Mouse (Mus musculus): ENCODE results near the gene Pik3ap1. TPM values are rescaled to one million over a fixed set of nuclear protein-coding genes. Genes with fewer than 3 reads are reported as not detected.

The Pik3ap1 gene
- polyA plus RNA-seq, 1 experiment: 3.5 TPM

DNA sequence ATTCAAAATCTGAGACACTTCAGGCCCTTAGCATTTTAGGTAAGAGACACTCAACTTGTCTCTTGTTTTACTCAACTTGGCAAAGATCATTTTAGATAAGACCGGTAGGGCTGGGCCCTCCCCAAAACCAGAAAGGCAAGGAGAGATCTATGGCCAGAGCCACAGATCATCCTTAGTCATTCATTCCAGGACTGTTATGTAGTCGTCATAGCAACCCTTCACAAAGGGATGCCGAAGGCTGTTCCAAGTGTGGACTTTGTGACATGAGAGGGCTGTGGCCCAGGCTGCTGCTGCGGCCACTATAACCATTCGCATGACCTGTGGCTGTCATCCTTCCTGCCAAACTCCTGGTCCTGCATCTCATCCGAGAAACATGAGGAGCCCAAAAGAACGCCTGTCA lies 54.5 kb downstream of the Pik3ap1 start:
- H3K36me3 ChIP-seq (ENCODE audit: control insufficient read depth, insufficient read depth, low read length): peaks cover 4% of the 10 kb centered on the region; the same call in 1 of the 2 replicates
- peak overlapping the region; percentile 5 for H3K4me3 ChIP-seq (ENCODE audit: low read depth, low read length)
- H3K4me1 ChIP-seq (ENCODE audit: control insufficient read depth, insufficient read depth, insufficient read length, low read length): peaks cover 5% of the 10 kb centered on the region
- H3K27me3 ChIP-seq (ENCODE audit: control insufficient read depth, insufficient read depth, low read length): no peaks in the 10 kb centered on the region
- no peak overlapping the region for H3K27ac ChIP-seq (ENCODE audit: insufficient read depth, low read depth, low read length)
- no peak for TF ChIP-seq POLR2A (IDR thresholded peaks at IDR 0.05; ENCODE audit: low read depth, low read length)
- TF ChIP-seq CTCF (IDR thresholded peaks at IDR 0.05; ENCODE audit: extremely low read depth, insufficient read length, insufficient replicate concordance, low read depth, low read length): no peak
- WGBS: 70% methylated on average over 7 of the region's 7 CpGs

DNA sequence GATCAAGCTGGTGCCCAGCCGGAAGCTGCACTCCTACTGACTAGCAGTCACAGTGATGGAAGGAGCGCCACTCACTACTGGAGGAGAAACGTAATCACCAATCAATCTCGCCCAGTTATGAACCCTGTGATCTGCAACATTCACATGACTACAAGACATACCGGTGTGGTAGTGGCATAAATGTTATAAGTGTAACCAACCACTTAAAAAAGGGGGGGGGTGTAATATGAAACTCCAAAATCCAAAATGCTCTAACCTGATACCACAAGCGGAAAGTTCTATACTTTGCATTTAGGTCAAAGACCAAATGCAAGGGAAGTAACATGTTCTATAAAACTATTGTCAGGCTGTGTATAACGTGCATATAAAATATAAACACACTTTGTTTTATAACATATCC lies 54.9 kb downstream of the Pik3ap1 start:
- WGBS: 96% methylated on average over 7 of the region's 7 CpGs
- H3K4me1 ChIP-seq (ENCODE audit: control insufficient read depth, insufficient read depth, insufficient read length, low read length): peaks cover 5% of the 10 kb centered on the region
- no peaks in the 10 kb centered on the region for H3K27me3 ChIP-seq (ENCODE audit: control insufficient read depth, insufficient read depth, low read length)
- H3K4me3 ChIP-seq (ENCODE audit: low read depth, low read length): no peak overlapping the region
- H3K27ac ChIP-seq (ENCODE audit: insufficient read depth, low read depth, low read length): no peak overlapping the region
- TF ChIP-seq CTCF (IDR thresholded peaks at IDR 0.05; ENCODE audit: extremely low read depth, insufficient read length, insufficient replicate concordance, low read depth, low read length) (no peak), POLR2A (IDR thresholded peaks at IDR 0.05; ENCODE audit: low read depth, low read length) (no peak)
- H3K36me3 ChIP-seq (ENCODE audit: control insufficient read depth, insufficient read depth, low read length): peaks cover 4% of the 10 kb centered on the region; the same call in 1 of the 2 replicates

GRCm38 (mm10) chr19:41328743-41329142 lies 56.2 kb downstream of the Pik3ap1 start:
- TF ChIP-seq POLR2A (IDR thresholded peaks at IDR 0.05; ENCODE audit: low read depth, low read length) (no peak), CTCF (IDR thresholded peaks at IDR 0.05; ENCODE audit: extremely low read depth, insufficient read length, insufficient replicate concordance, low read depth, low read length) (no peak)
- no peaks in the 10 kb centered on the region for H3K27me3 ChIP-seq (ENCODE audit: control insufficient read depth, insufficient read depth, low read length)

GRCm38 (mm10) chr19:41323813-41324212 lies 61.1 kb downstream of the Pik3ap1 start:
- Histone ChIP-seq H3K4me1 (ENCODE audit: control insufficient read depth, insufficient read depth, insufficient read length, low read length) (0 out of 2 replicates have a peak, but pooled peaks cover 2% of the 10 kb centered on the region), H3K36me3 (ENCODE audit: control insufficient read depth, insufficient read depth, low read length) (peaks cover 4% of the 10 kb centered on the region; the same call in 1 of the 2 replicates), H3K27ac (ENCODE audit: insufficient read depth, low read depth, low read length) (no peak overlapping the region), H3K4me3 (ENCODE audit: low read depth, low read length) (no peak overlapping the region), H3K27me3 (ENCODE audit: control insufficient read depth, insufficient read depth, low read length) (no peaks in the 10 kb centered on the region)
- TF ChIP-seq POLR2A (IDR thresholded peaks at IDR 0.05; ENCODE audit: low read depth, low read length) (no peak), CTCF (IDR thresholded peaks at IDR 0.05; ENCODE audit: extremely low read depth, insufficient read length, insufficient replicate concordance, low read depth, low read length) (no peak)

More at GRCm38 (mm10) chr19:41328743-41329142, 56.2 kb downstream of the Pik3ap1 start:
- no peak overlapping the region for H3K4me3 ChIP-seq (ENCODE audit: low read depth, low read length)
- H3K27ac ChIP-seq (ENCODE audit: insufficient read depth, low read depth, low read length): no peak overlapping the region; the same call in 1 of the 2 replicates
- 78% methylated on average over 9 of the region's 9 CpGs for WGBS
- H3K4me1 ChIP-seq (ENCODE audit: control insufficient read depth, insufficient read depth, insufficient read length, low read length): peaks cover 5% of the 10 kb centered on the region
- H3K36me3 ChIP-seq (ENCODE audit: control insufficient read depth, insufficient read depth, low read length): peaks cover 4% of the 10 kb centered on the region; the same call in 1 of the 2 replicates

DNA sequence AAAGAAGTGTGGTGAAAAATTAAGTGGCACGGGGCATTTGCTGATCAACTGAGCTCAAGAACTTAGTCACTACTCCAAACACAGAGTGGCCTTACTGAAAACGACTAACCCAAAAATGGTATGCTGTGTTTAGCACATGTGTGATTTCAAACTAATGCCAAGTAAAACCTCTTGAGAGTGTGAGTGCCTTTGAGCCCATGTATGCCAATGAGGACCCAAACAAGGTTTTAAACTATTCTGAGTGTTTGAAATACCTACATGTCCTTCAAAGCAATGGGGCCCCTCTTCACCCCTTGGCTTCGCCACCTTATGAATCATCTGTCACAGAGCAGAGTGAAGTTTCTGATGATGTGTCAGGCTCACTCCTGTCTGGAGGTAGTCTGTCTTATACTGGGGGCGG lies 61.8 kb downstream of the Pik3ap1 start:
- WGBS: 86% methylated on average over 4 of the region's 4 CpGs
- H3K4me1 ChIP-seq (ENCODE audit: control insufficient read depth, insufficient read depth, insufficient read length, low read length): 0 out of 2 replicates have a peak, but pooled peaks cover 2% of the 10 kb centered on the region
- H3K36me3 ChIP-seq (ENCODE audit: control insufficient read depth, insufficient read depth, low read length): peaks cover 4% of the 10 kb centered on the region; the same call in 1 of the 2 replicates
- H3K4me3 ChIP-seq (ENCODE audit: low read depth, low read length): no peak overlapping the region
- no peaks in the 10 kb centered on the region for H3K27me3 ChIP-seq (ENCODE audit: control insufficient read depth, insufficient read depth, low read length)
- no peak for TF ChIP-seq POLR2A (IDR thresholded peaks at IDR 0.05; ENCODE audit: low read depth, low read length)
- no peak for TF ChIP-seq CTCF (IDR thresholded peaks at IDR 0.05; ENCODE audit: extremely low read depth, insufficient read length, insufficient replicate concordance, low read depth, low read length)
- H3K27ac ChIP-seq (ENCODE audit: insufficient read depth, low read depth, low read length): no peak overlapping the region

DNA sequence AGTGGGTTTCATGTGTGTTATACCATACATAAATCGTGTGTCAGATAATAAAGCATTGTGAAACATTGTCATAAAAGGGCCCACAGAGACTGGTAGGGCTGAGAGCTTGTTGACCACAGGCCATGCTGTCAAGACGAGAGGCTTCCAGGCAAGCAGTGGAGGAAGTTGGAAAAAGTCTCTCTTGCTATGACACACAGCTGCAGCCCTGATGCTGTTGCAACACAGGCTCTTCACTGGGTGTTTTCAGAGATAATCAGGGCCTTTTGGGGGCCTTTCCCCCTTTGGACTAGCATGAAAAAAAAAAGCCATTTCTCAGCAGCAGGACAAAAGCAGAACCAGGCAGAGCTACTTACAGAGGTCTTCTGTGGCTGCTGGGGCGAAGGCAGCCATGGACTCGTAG lies 63.8 kb downstream of the Pik3ap1 start:
- WGBS: 83% methylated on average over 4 of the region's 4 CpGs
- no peak overlapping the region for H3K27ac ChIP-seq (ENCODE audit: insufficient read depth, low read depth, low read length)
- no peaks in the 10 kb centered on the region for H3K36me3 ChIP-seq (ENCODE audit: control insufficient read depth, insufficient read depth, low read length)
- H3K27me3 ChIP-seq (ENCODE audit: control insufficient read depth, insufficient read depth, low read length): no peaks in the 10 kb centered on the region
- no peak for TF ChIP-seq CTCF (IDR thresholded peaks at IDR 0.05; ENCODE audit: extremely low read depth, insufficient read length, insufficient replicate concordance, low read depth, low read length)
- TF ChIP-seq POLR2A (IDR thresholded peaks at IDR 0.05; ENCODE audit: low read depth, low read length): no peak
- 0 out of 2 replicates have a peak, but pooled peaks cover 2% of the 10 kb centered on the region for H3K4me1 ChIP-seq (ENCODE audit: control insufficient read depth, insufficient read depth, insufficient read length, low read length)
- H3K4me3 ChIP-seq (ENCODE audit: low read depth, low read length): no peak overlapping the region

DNA sequence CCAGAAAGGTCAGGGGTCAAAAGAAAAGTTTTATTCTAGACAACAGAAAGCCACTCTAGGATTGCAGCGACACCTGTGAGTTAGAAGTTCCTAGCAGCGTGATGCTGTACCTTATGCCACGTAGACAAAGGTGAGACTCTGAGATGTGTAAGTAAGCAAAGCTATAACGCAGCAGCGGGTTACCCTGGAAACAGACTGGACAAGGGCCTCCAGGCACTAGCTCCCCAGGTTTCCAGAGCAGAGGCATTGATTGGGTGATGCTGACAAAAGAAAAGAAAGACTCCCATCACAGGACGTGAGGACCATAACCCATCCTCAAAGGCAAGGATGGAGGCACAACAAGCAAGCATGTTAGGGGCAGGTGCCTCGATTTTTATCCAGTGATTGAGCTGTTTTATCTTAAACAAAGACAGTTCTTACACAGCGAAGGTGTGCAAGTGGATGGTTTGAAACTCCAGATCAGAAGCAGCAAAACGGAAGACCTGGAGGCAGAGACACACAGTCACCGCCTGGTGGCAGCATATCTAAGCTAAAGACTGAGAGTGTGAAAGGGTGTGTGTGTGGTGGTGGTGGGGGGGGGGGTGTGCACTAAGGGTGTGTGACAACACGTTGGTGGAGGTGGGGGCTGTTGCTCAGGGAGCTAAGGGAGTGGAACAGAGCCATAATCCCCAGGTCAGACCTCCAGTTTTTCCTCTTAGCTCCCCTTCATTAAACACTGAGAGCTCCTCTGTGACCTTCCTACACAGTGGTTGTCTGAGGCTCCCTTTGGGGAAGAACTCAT lies 67.4 kb downstream of the Pik3ap1 start:
- TF ChIP-seq CTCF (IDR thresholded peaks at IDR 0.05; ENCODE audit: extremely low read depth, insufficient read length, insufficient replicate concordance, low read depth, low read length) (peak; percentile 71; the same call in 1 of the 2 replicates), POLR2A (IDR thresholded peaks at IDR 0.05; ENCODE audit: low read depth, low read length) (no peak)
- no peak overlapping the region for H3K4me3 ChIP-seq (ENCODE audit: low read depth, low read length)
- WGBS: 44% methylated on average over 11 of the region's 11 CpGs
- no peaks in the 10 kb centered on the region for H3K36me3 ChIP-seq (ENCODE audit: control insufficient read depth, insufficient read depth, low read length)
- 0 out of 2 replicates have a peak, but pooled peaks cover 2% of the 10 kb centered on the region for H3K4me1 ChIP-seq (ENCODE audit: control insufficient read depth, insufficient read depth, insufficient read length, low read length)
- no peaks in the 10 kb centered on the region for H3K27me3 ChIP-seq (ENCODE audit: control insufficient read depth, insufficient read depth, low read length)
- no peak overlapping the region for H3K27ac ChIP-seq (ENCODE audit: insufficient read depth, low read depth, low read length)

Data from small intestine, adult 2 months (tissue).